Mouse (Mus musculus) gastrocnemius, adult 2 months (tissue): ENCODE results near the gene Zfp972. TPM values are rescaled to one million over a fixed set of nuclear protein-coding genes. Genes with fewer than 3 reads are reported as not detected.
A peak's percentile ranks its signal among the peaks of the same experiment; 100 is the strongest.
"Not testable (repeated sequence)": the region's sequence is repeated elsewhere in the genome, so short reads cannot be mapped to it uniquely, and the experiment has no call there.

Source experiments
- DNase-seq: peaks from one replicate; pipeline ENCODE4 v3.0.0; 2022
- H3K27ac ChIP-seq: fragments of 200-600 bp; 2 replicates; pipeline ENCODE4 v1.8.1; 2022; ENCODE audit warnings: mild to moderate bottlenecking
- H3K4me3 ChIP-seq: fragments of 200-600 bp; 2 replicates; pipeline ENCODE4 v1.8.1; 2022; ENCODE audit warnings: mild to moderate bottlenecking, moderate library complexity
- intact Hi-C: fragments of 180-260 bp; cut with DNase I; formaldehyde crosslinking; loops from one replicate; pipeline ENCODE4 v1.15.1; 2025
- long read RNA-seq, 2 experiments: library from polyadenylated mRNA; stranded (forward); transcript quantifications; one replicate each; pipeline ENCODE4 v2.0.0; 2021
- total RNA-seq, 2 experiments: library from RNA; stranded (reverse); gene quantifications; 2 replicates each; pipeline ENCODE4 v1.2.3; 2021

Gene Zfp972
- total RNA-seq = 1 to 10 TPM; 1.1 to 1.8 TPM
- long read RNA-seq, experiment 1 = 0 reads
- long read RNA-seq, experiment 2 = 0 reads

DNA sequence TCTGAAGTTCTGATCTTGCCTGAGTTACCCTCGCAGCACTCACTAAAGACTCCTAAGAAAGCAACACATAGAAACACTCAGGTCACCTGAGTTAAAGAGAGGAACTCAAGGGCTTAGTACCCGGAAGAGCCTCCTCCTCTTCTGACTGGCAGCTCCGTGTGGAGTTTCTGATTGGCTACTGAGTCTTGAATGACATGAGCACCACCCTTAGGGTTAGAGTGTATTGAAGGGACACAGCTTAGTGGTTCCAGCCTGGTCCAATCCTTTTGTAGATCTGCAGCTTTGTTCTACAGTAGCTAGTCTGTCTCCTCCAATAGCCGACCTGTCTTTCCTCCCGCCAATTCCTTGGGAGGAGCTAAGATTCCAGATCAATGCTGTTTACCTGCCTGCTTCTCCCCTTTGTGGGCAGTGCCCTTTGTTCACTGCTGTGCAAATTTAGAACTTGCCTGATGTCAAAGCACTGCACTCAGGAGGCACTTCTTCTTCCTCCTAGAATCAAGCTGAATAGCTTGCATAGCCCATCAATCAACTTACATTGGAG lies at the start of gene Zfp972:
TSS of gene Zfp972 (minus strand) at position 51 of the 541 bp plus-strand sequence.
- H3K27ac ChIP-seq, H3K4me3 ChIP-seq, DNase-seq, intact Hi-C loops: not testable (repeated sequence)

DNA sequence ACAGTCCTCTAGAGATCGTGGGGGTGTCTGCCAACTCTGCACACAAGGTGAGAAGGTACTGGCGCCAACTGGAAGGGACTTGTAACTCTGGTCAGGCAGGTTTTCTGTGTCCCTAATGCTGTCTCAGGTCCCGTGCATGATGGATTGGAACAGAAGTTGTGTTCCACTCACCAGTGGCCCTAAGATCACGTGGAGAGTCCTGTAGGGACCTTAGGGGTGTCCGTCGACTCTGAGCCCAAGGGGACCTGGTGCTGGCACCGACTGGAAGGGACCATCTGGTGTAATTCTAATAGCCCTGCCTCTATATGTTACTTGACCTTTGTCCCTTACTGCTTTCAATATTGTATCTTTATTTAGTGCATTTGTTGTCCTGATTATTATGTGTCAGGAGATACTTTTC lies 49.4 kb upstream of the Zfp972 start:
- intact Hi-C loops, H3K4me3 ChIP-seq, DNase-seq, H3K27ac ChIP-seq: not testable (repeated sequence)

DNA sequence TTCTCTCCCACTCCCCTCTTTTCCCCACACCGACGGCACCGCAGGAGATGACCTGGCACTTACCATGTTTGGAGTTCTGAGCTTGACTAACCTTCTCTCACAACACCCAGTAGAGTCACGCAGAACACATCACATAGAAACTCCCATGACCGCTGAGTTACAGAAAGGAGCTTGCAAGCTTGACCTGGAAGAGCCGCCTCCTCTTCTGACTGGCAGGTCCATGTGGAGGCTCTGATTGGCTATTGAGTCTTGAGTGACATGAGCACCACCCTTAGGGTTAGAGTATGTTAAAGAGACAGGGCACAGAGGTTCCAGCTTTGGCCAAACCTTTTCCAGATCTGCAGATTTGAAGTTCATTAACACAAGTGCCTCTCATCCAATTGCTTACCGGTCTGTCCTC lies 31.7 kb upstream of the Zfp972 start, which contains the start of gene Gm14326:
TSS of gene Gm14326 (minus strand) at position 153 of the 400 bp plus-strand sequence.
- peak within 1 kb of the TSS; percentile 76 for H3K4me3 ChIP-seq
- peak; percentile 79 for DNase-seq
- intact Hi-C loops = not testable (repeated sequence)
- peak within 1 kb of the TSS; percentile 79 for H3K27ac ChIP-seq

DNA sequence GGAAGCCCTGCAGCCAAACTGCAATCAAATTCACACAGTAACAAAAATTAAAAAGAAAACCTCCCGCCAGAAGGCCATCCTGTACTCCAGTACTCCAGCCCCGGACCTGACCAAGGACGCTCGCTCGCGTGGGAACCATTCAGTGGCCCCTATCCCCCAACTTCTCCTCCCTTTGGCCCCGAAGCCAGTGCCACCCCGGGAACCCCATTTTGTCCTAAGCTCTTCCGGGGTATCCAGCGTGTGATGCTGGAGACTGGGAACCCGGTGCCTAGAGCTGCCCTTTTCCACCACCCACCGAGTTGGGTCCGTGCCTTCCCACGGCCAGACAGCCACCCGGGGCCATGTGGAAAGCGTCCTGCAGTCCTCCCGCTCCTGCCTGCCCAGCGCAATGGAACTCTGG lies 31.3 kb upstream of the Zfp972 start:
- intact Hi-C loops = not testable (repeated sequence)
- peak overlapping the region; percentile 79 for H3K27ac ChIP-seq
- DNase-seq = peak; percentile 44
- peak overlapping the region; percentile 76 for H3K4me3 ChIP-seq

DNA sequence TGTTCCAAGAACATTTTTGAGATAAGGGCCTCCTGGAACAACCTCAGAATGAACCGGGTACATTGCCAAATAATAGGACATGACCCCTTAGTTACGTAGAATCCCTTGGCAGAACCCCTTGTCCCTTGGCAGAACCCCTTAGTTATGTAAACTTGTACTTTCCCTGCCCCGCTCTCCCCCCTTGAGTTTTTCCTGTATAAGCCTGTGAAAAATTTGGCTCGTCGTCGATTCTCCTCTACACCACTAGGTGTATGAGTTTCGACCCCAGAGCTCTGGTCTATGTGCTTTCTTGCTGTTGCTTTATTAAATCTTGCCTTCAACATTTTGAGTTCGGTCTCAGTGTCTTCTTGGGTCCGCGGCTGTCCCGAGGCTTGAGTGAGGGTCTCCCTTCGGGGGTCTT lies 22.1 kb downstream of the Zfp972 start:
- intact Hi-C loops, H3K4me3 ChIP-seq, H3K27ac ChIP-seq, DNase-seq: not testable (repeated sequence)

DNA sequence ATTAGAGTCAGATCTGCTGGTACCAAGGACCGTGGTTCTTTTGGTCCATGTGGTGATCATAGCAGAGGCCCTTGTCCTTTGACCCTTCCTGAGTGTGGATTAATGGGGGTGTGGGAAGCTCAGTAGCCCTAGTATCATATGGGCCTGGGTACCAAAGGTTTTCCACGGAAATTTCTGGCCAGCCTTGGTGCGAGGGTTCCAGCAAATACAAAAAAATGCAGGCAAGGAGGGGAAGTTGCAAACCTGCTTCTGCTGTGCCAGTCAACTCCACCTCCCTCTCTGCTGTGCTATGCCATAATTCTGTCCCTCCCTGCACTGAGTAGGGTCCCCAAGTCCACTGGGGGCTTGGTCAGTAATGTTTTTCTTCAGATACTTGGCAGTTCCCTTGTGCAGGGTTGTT lies 27.2 kb downstream of the Zfp972 start:
- DNase-seq, H3K4me3 ChIP-seq, H3K27ac ChIP-seq, intact Hi-C loops: not testable (repeated sequence)

DNA sequence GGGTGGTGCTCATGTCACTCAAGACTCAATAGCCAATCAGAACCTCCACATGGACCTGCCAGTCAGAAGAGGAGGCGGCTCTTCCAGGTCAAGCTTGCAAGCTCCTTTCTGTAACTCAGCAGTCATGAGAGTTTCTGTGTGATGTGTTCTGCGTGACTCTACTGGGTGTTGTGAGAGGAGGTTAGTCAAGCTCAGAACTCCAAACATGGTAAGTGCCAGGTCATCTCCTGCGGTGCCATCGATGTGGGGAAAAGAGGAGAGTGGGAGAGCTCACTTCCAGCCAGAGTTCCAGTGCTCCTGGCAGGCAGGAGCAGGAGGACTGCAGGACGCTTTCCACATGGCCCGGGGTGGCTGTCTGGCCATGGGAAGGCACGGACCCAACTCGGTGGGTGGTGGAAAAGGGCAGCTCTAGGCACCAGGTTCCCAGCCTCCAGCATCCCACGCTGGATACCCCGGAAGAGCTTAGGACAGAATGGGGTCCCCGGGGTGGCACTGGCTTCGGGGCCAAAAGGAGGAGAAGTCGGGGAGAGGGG lies 28.3 kb downstream of the Zfp972 start, which contains the start of gene Gm14327:
TSS of gene Gm14327 (plus strand) at position 51 of the 533 bp plus-strand sequence.
- Histone ChIP-seq H3K4me3 (peak within 1 kb of the TSS; percentile 64), H3K27ac (peak within 1 kb of the TSS; percentile 51; the same call in 1 of the 2 replicates)
- intact Hi-C loops, DNase-seq: not testable (repeated sequence)

DNA sequence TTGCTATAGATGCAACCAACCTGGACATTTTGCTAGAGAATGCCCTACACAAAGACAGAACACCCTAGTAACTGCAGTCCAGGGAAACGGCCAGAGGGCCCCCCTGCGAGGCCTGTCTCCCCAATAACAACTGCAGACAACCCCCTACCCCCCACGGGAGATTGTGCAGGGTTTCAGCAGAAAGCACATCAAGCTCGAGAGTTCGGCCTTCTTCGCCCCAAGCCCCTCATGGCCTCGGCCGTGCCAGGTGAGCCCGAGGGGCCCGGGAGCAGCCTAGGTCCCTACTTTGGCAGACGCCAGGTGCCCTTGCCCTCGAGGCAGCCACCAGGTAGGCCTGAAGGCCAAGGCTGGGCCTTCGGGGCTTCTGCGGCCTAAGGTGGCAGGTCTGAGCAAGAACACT lies 37.7 kb downstream of the Zfp972 start:
- intact Hi-C loops, DNase-seq, H3K4me3 ChIP-seq: not testable (repeated sequence)

DNA sequence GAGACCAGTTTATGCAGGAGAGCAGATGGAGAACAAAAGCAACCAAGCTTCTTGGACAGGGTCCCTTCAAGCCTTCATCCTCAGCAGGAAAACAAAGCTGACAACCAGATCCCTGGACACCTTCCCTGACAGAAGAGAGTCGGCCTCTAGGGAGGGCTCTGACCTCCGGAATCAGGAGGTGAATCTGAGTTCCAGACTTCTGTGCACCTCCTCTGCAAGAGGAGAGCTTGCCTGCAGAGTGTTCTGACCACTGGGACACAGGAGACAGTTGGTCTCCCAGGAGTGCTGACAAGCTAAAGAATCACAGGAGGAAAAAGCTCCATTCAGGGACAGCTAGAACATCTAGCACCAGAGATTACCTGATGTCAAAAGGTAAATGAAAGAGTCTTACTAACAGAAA lies 63.2 kb downstream of the Zfp972 start:
- DNase-seq, H3K27ac ChIP-seq, intact Hi-C loops, H3K4me3 ChIP-seq: not testable (repeated sequence)

More for the DNA sequence above, 37.7 kb downstream of the Zfp972 start:
- not testable (repeated sequence) for H3K27ac ChIP-seq

Other genes with a start within 250 kb of the Zfp972 start
- gene Gm14322, start 166.3 kb downstream of the Zfp972 start, total RNA-seq = 10 to 100 TPM; 28.9 to 31.3 TPM
- 10 to 100 TPM; 91.9 to 96.6 TPM for gene Gm14325, start 85.3 kb downstream of the Zfp972 start, total RNA-seq
- gene Gm14327, start 28.5 kb downstream of the Zfp972 start, total RNA-seq = 1 to 10 TPM; 4.0 to 5.0 TPM
- 10 to 100 TPM; 37.4 to 42.4 TPM for gene Gm14326, start 31.7 kb upstream of the Zfp972 start, total RNA-seq
- 10 to 100 TPM; 36.7 to 38.0 TPM for gene Zfp971, start 97.7 kb upstream of the Zfp972 start, total RNA-seq
- 10 to 100 TPM in 1 of 2 experiments, 1 to 10 TPM in 1; 9.5 to 13.9 TPM for gene Zfp931, start 152.9 kb upstream of the Zfp972 start, total RNA-seq
- under 1 TPM in 1 of 2 experiments, not detected in 1; 0.11 TPM for gene Phactr3, start 193.4 kb upstream of the Zfp972 start, total RNA-seq